Mouse (Mus musculus) myocyte (in vitro differentiated cells): ENCODE data around the gene Dgki. TPM values are rescaled to one million over a fixed set of nuclear protein-coding genes. Genes with fewer than 3 reads are reported as not detected.

Experiments
- H3K27me3 ChIP-seq: one replicate; pipeline ENCODE4 v1.6.1; 2011; ENCODE audit not compliant: control insufficient read depth, insufficient read depth, insufficient read length
- H3K36me3 ChIP-seq: one replicate; pipeline ENCODE4 v1.6.1; 2011; ENCODE audit not compliant: control insufficient read depth, insufficient read depth
- H3K4me2 ChIP-seq: one replicate; pipeline ENCODE4 v1.6.1; 2011; ENCODE audit warnings: low read depth, control low read depth
- H3K4me3 ChIP-seq: one replicate; pipeline ENCODE4 v1.5.1; 2011; ENCODE audit warnings: mild to moderate bottlenecking, control low read depth, moderate library complexity
- H3K79me2 ChIP-seq: one replicate; pipeline ENCODE4 v1.6.1; 2011; ENCODE audit not compliant: control insufficient read depth, insufficient read depth
- H3ac ChIP-seq: one replicate; pipeline ENCODE4 v1.6.1; 2011; ENCODE audit not compliant: control insufficient read depth, insufficient read length
- CEBPB ChIP-seq: IDR thresholded peaks from 2 replicates; pipeline ENCODE4 v1.6.1; 2011; ENCODE audit warnings: mild to moderate bottlenecking, moderate library complexity; ENCODE audit not compliant: poor library complexity, insufficient read depth, severe bottlenecking
- E2F4 ChIP-seq: IDR thresholded peaks from one replicate; pipeline ENCODE4 v1.6.1; 2011; ENCODE audit warnings: mild to moderate bottlenecking, control low read depth, moderate library complexity; ENCODE audit not compliant: insufficient read depth
- MAX ChIP-seq: IDR thresholded peaks from one replicate; pipeline ENCODE4 v1.6.1; 2011; ENCODE audit warnings: low read depth, mild to moderate bottlenecking, control low read depth
- MYOD1 ChIP-seq, 3 experiments: IDR thresholded peaks; one replicate each; pipeline ENCODE4 v1.6.1; 2011; ENCODE audit warnings: control low read depth in 2 of 3, low read depth in 2 of 3, mild to moderate bottlenecking in 2 of 3, moderate library complexity in 1 of 3; ENCODE audit not compliant: insufficient read length in 2 of 3, control insufficient read depth in 1 of 3
- MYOG ChIP-seq, 3 experiments: IDR thresholded peaks; one replicate each; pipeline ENCODE4 v1.6.1; 2011; ENCODE audit warnings: control low read depth in 2 of 3, low read depth in 2 of 3, mild to moderate bottlenecking in 2 of 3; ENCODE audit not compliant: insufficient read length in 2 of 3, control insufficient read depth in 1 of 3, insufficient read depth in 1 of 3
- POLR2A ChIP-seq: IDR thresholded peaks from one replicate; pipeline ENCODE4 v1.6.1; 2011; ENCODE audit warnings: low read depth, mild to moderate bottlenecking, control low read depth, moderate library complexity; ENCODE audit not compliant: insufficient read length
- POLR2AphosphoS2 ChIP-seq: IDR thresholded peaks from one replicate; pipeline ENCODE4 v1.6.1; 2011; ENCODE audit warnings: low read depth, control low read depth; ENCODE audit not compliant: insufficient read length
- REST ChIP-seq: IDR thresholded peaks from one replicate; pipeline ENCODE4 v1.6.1; 2011; ENCODE audit warnings: mild to moderate bottlenecking, control low read depth, moderate library complexity; ENCODE audit not compliant: insufficient read depth, insufficient read length
- SRF ChIP-seq: IDR thresholded peaks from one replicate; pipeline ENCODE4 v1.6.1; 2011; ENCODE audit warnings: low read depth; ENCODE audit not compliant: control insufficient read depth, insufficient read length
- TCF12 ChIP-seq: IDR thresholded peaks from one replicate; pipeline ENCODE4 v1.6.1; 2011; ENCODE audit warnings: mild to moderate bottlenecking, control low read depth; ENCODE audit not compliant: poor library complexity, insufficient read depth, severe bottlenecking
- TCF3 ChIP-seq: IDR thresholded peaks from one replicate; pipeline ENCODE4 v1.6.1; 2011; ENCODE audit warnings: low read depth, control low read depth; ENCODE audit not compliant: insufficient read length
- USF1 ChIP-seq: IDR thresholded peaks from one replicate; pipeline ENCODE4 v1.6.1; 2011; ENCODE audit warnings: low read depth, mild to moderate bottlenecking, control low read depth, moderate library complexity
- polyA plus RNA-seq: library from polyadenylated mRNA; unstranded; fragments of >200 nt; fragmentation: generic; extraction: Trizol; gene quantifications from one replicate; pipeline ENCODE4 v1.2.1, GENCODE M21; 2012; ENCODE audit warnings: missing spikeins

Dgki gene
- polyA plus RNA-seq, 1 experiment = 0.02 TPM

GRCm38 (mm10) chr6:37326603-37326955 lies 26.6 kb upstream of the Dgki start:
- H3K36me3 ChIP-seq = no peaks in the 10 kb centered on the region
- H3K4me2 ChIP-seq = no peak overlapping the region
- TF ChIP-seq TCF12 = no peak
- TF ChIP-seq SRF = no peak
- TF ChIP-seq MAX = no peak
- no peak for TF ChIP-seq MYOD1 (IDR thresholded peaks at IDR 0.05; ENCODE audit: control insufficient read depth in 1 of 3, insufficient read length in 2 of 3, low read depth in 2 of 3)
- TF ChIP-seq USF1 = no peak
- TF ChIP-seq POLR2AphosphoS2 = no peak
- TF ChIP-seq REST = no peak
- no peaks in the 10 kb centered on the region for H3K79me2 ChIP-seq
- H3K4me3 ChIP-seq = no peak overlapping the region
- H3ac ChIP-seq = no peak overlapping the region
- no peaks in the 10 kb centered on the region for H3K27me3 ChIP-seq

GRCm38 (mm10) chr6:37325906-37326602 lies 26.1 kb upstream of the Dgki start:
- TF ChIP-seq CEBPB (no peak), MYOD1 (IDR thresholded peaks at IDR 0.05; ENCODE audit: control insufficient read depth in 1 of 3, insufficient read length in 2 of 3, low read depth in 2 of 3) (no peak), POLR2AphosphoS2 (no peak), TCF3 (no peak)
- Histone ChIP-seq H3K36me3 (no peaks in the 10 kb centered on the region), H3ac (no peak overlapping the region), H3K4me2 (no peak overlapping the region), H3K27me3 (no peaks in the 10 kb centered on the region), H3K4me3 (no peak overlapping the region), H3K79me2 (no peaks in the 10 kb centered on the region)

GRCm38 (mm10) chr6:37325076-37325475 lies 25.1 kb upstream of the Dgki start:
- H3K79me2 ChIP-seq = no peaks in the 10 kb centered on the region
- H3K27me3 ChIP-seq = no peaks in the 10 kb centered on the region
- no peaks in the 10 kb centered on the region for H3K36me3 ChIP-seq
- TF ChIP-seq MYOD1 (IDR thresholded peaks at IDR 0.05; ENCODE audit: control insufficient read depth in 1 of 3, insufficient read length in 2 of 3, low read depth in 2 of 3) (no peak), REST (no peak), USF1 (no peak), MAX (no peak), E2F4 (no peak), POLR2A (no peak), CEBPB (no peak), POLR2AphosphoS2 (no peak), SRF (no peak)
- H3K4me3 ChIP-seq = no peak overlapping the region
- no peak overlapping the region for H3ac ChIP-seq
- H3K4me2 ChIP-seq = no peak overlapping the region

GRCm38 (mm10) chr6:37322641-37323040 lies 22.7 kb upstream of the Dgki start:
- Histone ChIP-seq H3K27me3 (no peaks in the 10 kb centered on the region), H3K79me2 (no peaks in the 10 kb centered on the region), H3K36me3 (no peaks in the 10 kb centered on the region), H3K4me3 (no peak overlapping the region), H3ac (no peak overlapping the region), H3K4me2 (no peak overlapping the region)
- TF ChIP-seq POLR2AphosphoS2 (no peak), CEBPB (no peak), POLR2A (no peak)

- Histone ChIP-seq H3K4me3 (no peak overlapping the region), H3K4me2 (no peak overlapping the region), H3K27me3 (no peaks in the 10 kb centered on the region), H3K79me2 (no peaks in the 10 kb centered on the region), H3ac (no peak overlapping the region), H3K36me3 (no peaks in the 10 kb centered on the region)
- no peak for TF ChIP-seq MAX
- TF ChIP-seq TCF12 = no peak
- TF ChIP-seq TCF3 = no peak
- TF ChIP-seq MYOD1 (IDR thresholded peaks at IDR 0.05; ENCODE audit: control insufficient read depth in 1 of 3, insufficient read length in 2 of 3, low read depth in 2 of 3) = no peak
- TF ChIP-seq E2F4 = no peak
- no peak for TF ChIP-seq MYOG (IDR thresholded peaks at IDR 0.05; ENCODE audit: control insufficient read depth in 1 of 3, insufficient read depth in 1 of 3, insufficient read length in 2 of 3, low read depth in 2 of 3)
- no peak for TF ChIP-seq REST
- TF ChIP-seq USF1 = no peak
- no peak for TF ChIP-seq POLR2AphosphoS2
- no peak for TF ChIP-seq POLR2A
- TF ChIP-seq SRF = no peak
- no peak for TF ChIP-seq CEBPB
These were observed 22.1 kb upstream of the Dgki start for GRCm38 (mm10) chr6:37322088-37322487.

- Histone ChIP-seq H3K4me2 (no peak overlapping the region), H3K27me3 (no peaks in the 10 kb centered on the region), H3K79me2 (no peaks in the 10 kb centered on the region), H3K4me3 (no peak overlapping the region), H3K36me3 (no peaks in the 10 kb centered on the region), H3ac (no peak overlapping the region)
- no peak for TF ChIP-seq REST
- no peak for TF ChIP-seq TCF12
- no peak for TF ChIP-seq E2F4
These were observed 17.9 kb upstream of the Dgki start for GRCm38 (mm10) chr6:37317904-37318303.
